In the genomic region with DNA sequence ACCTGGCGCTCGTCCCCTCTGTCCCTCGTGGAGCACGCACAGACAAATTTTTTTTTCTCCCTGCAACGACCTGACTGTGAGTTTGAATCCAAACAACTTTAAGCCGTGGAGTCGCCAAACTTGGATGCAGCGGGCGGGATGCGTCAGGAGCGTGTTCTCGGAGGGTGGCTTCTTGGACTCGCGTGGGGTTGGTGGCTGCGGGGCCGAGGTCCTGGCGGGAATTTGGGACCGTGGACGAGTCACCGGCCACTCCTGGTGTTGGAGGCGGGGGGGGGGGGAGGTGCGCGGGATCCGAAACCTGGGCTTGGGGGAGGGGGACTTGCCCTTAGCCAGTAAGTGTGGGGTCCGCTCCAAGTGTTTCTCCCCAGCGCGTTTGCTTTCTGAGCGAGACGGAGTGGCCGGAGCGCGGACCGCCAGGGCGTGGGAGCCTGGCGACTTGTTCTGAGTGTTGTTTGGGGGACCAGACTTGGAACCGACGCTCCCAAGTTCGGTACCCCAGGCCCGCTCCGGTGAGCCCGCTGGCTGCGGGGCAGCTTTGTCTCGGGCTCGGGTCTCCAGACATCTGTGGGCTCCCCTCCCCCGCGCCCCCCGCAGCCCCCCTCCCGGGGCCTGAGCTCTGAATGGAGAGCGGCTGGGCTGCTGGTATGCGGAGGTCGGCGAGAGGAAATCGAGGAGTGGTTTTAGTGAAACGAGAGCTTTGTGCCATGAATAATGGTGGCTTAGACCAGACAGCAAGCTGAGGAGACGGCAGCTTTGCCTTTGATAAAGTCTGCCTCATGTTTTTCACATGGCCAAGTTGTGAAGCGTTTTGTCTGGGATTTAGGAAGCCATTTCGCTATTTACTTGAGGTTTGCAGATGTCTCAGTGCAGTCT, we compare ENCODE assay signal across 9 mouse cellular contexts. TPM values are rescaled to one million over a fixed set of nuclear protein-coding genes. Genes with fewer than 3 reads are reported as not detected.
DNase-seq lines count a peak whose midpoint lies in the region; ATAC-seq lines count a peak whose summit lies in the region.
"Had no signal": no experiment of that assay in that cellular context is flagged by ENCODE, and none has a peak within 500 bp of the region (broad histone marks: within the 10 kb centered on the region; RNA-seq: fewer than 3 reads in every experiment).

No protein-coding gene starts in this region.

- peak overlapping the region; percentile 93 for H3K9ac ChIP-seq in forebrain, embryonic 11.5 days (ENCODE audit: low read length)

- intact Hi-C loops in heart, postnatal 14 days (cut with DNase I), result loop anchor here (2.0 to 5.0 kb wide), 2 partner anchors 82 to 331 kb away; no protein-coding TSS in a partner anchor

- no peaks in the 10 kb centered on the region; the same call in 1 of the 2 replicates for H3K36me3 ChIP-seq in forebrain, embryonic 11.5 days (ENCODE audit: control insufficient read depth, insufficient read depth, low read length)

- no peak for ATAC-seq in frontal cortex, adult (ENCODE audit: low TSS enrichment)
- peak; percentile 63 for ATAC-seq in forebrain, embryonic 11.5 days (replicated peaks; ENCODE audit: low FRiP score)
- 0 out of 2 replicates have a peak, but pooled peaks have one; percentile 8 for ATAC-seq in megakaryocyte-erythroid progenitor cell, adult 5-6 weeks (replicated peaks; ENCODE audit: low FRiP score, low TSS enrichment, poor library complexity, severe bottlenecking)

- peak overlapping the region; percentile 88 for H3K27ac ChIP-seq in forebrain, embryonic 11.5 days (ENCODE audit: low read depth, low read length)

- H3K4me3 ChIP-seq in forebrain, embryonic 11.5 days (ENCODE audit: low read depth, low read length), result peak overlapping the region; percentile 94

- H3K4me1 ChIP-seq in forebrain, embryonic 11.5 days (replicated peaks; ENCODE audit: control insufficient read depth, insufficient read depth, low read length), result peaks cover 16% of the 10 kb centered on the region

- no peaks in the 10 kb centered on the region for H3K9me3 ChIP-seq in forebrain, embryonic 11.5 days (ENCODE audit: control insufficient read depth, low read length)

- peak overlapping the region; percentile 89 for H3K4me2 ChIP-seq in forebrain, embryonic 11.5 days (ENCODE audit: low read depth, low read length, severe bottlenecking)

- under 1% methylated on average over 57 of the region's 57 CpGs for WGBS in forebrain, embryonic 11.5 days

- H3K27me3 ChIP-seq in forebrain, embryonic 11.5 days (ENCODE audit: control insufficient read depth, insufficient read depth, low read length), result no peaks in the 10 kb centered on the region
- H3K27me3 ChIP-seq: Patski had no signal

- DNase-seq in frontal cortex, postnatal 10 days (ENCODE audit: low spot score in 2 of 2), result peak; percentile 56 to 63
- peak; percentile 56 for DNase-seq in brain, adult 2 months (ENCODE audit: low read depth, low spot score)
- peak; percentile 90 for DNase-seq in forebrain, embryonic 11.5 days (ENCODE audit: low spot score)
- peak; percentile 44 to 58 for DNase-seq in heart, postnatal 14 days
- DNase-seq in layer of hippocampus, postnatal 10 days (ENCODE audit: low spot score in 2 of 2), result peak; percentile 43 to 67
- DNase-seq in spleen, postnatal 4 days (ENCODE audit: low spot score in 2 of 2), result peak; percentile 36 to 76

RNA-seq across cellular contexts. Expression of a gene that starts 5.1 kb away (rescaled TPM):
- 861 and 912 TPM in 2 replicates for polyA plus RNA-seq in forebrain, embryonic 11.5 days (2014; fragmentation: Nextera tagmentation; extraction: Ambion mirVana)
- 100 to 1,000 TPM; 541 to 546 TPM for total RNA-seq in heart, postnatal 14 days (2021)
- total RNA-seq in layer of hippocampus, postnatal 10 days (2021), result 100 to 1,000 TPM; 801 to 853 TPM
- total RNA-seq in megakaryocyte-erythroid progenitor cell, adult 5-6 weeks (2014; fragmentation: Nextera tagmentation), result 290 and 302 TPM in 2 replicates
- total RNA-seq in megakaryocyte-erythroid progenitor cell, adult 5-6 weeks (2017), result 475 and 509 TPM in 2 replicates
